Mouse (Mus musculus): ENCODE results near the gene Epb41l5.

The Epb41l5 gene

GRCm38 (mm10) chr1:119501881-119502280 lies 146.9 kb downstream of the Epb41l5 start:
- no peak for DNase-seq (ENCODE audit: low read depth)

GRCm38 (mm10) chr1:119499456-119499855 lies 149.3 kb downstream of the Epb41l5 start:
- DNase-seq (ENCODE audit: low read depth): no peak

- DNase-seq (ENCODE audit: low read depth): no peak
Measured at GRCm38 (mm10) chr1:119498536-119499231, 150.1 kb downstream of the Epb41l5 start.

GRCm38 (mm10) chr1:119497346-119498004 lies 151.3 kb downstream of the Epb41l5 start:
- DNase-seq (ENCODE audit: low read depth): no peak

- DNase-seq (ENCODE audit: low read depth): no peak
Measured at GRCm38 (mm10) chr1:119495396-119495775, 153.4 kb downstream of the Epb41l5 start.
